Mouse (Mus musculus) kidney, embryonic 14.5 days (tissue): ENCODE data around the gene Gata3. TPM values are rescaled to one million over a fixed set of nuclear protein-coding genes. Genes with fewer than 3 reads are reported as not detected.

ENCODE experiments used
- ATAC-seq: fragments of 200-750 bp; cut with Nextera tagmentation; 2 replicates; pipeline ENCODE4 v1.8.0; 2017; ENCODE audit warnings: moderate number of reproducible peaks, mild to moderate bottlenecking, moderate TSS enrichment, moderate library complexity; ENCODE audit not compliant: low FRiP score, low TSS enrichment
- H3K27ac ChIP-seq: fragments of 300-500 bp; sonication (generic); 2 replicates; pipeline ENCODE4 v1.5.1; 2014; ENCODE audit warnings: low read depth, mild to moderate bottlenecking, low read length, moderate library complexity, mixed read lengths
- H3K27me3 ChIP-seq: fragments of 300-500 bp; sonication (generic); 2 replicates; pipeline ENCODE4 v1.6.1; 2014; ENCODE audit warnings: mild to moderate bottlenecking, low read length; ENCODE audit not compliant: control insufficient read depth, insufficient read depth
- H3K36me3 ChIP-seq: fragments of 300-500 bp; sonication (generic); 2 replicates; pipeline ENCODE4 v1.6.1; 2014; ENCODE audit warnings: low read length, mixed read lengths; ENCODE audit not compliant: control insufficient read depth, insufficient read depth
- H3K4me1 ChIP-seq: fragments of 300-500 bp; sonication (generic); 2 replicates; pipeline ENCODE4 v1.6.1; 2014; ENCODE audit warnings: low read length, mixed read lengths; ENCODE audit not compliant: control insufficient read depth, insufficient read depth
- H3K4me2 ChIP-seq: fragments of 300-500 bp; sonication (generic); replicated peaks from 2 replicates; pipeline ENCODE4 v1.6.1; 2014; ENCODE audit warnings: low read depth, mild to moderate bottlenecking, low read length
- H3K4me3 ChIP-seq: fragments of 300-500 bp; sonication (generic); 2 replicates; pipeline ENCODE4 v1.5.1; 2014; ENCODE audit warnings: mild to moderate bottlenecking, low read length
- H3K9ac ChIP-seq: fragments of 300-500 bp; sonication (generic); 2 replicates; pipeline ENCODE4 v1.6.1; 2014; ENCODE audit warnings: low read depth, mild to moderate bottlenecking, low read length, moderate library complexity
- H3K9me3 ChIP-seq: fragments of 300-500 bp; sonication (generic); 2 replicates; pipeline ENCODE4 v1.6.1; 2016; ENCODE audit warnings: low read length; ENCODE audit not compliant: control insufficient read depth
- WGBS: fragments of 180-500 bp; shearing (Covaris S2); extraction: QIAGEN DNeasy Blood & Tissue Kit; methylation state at CpG from one replicate; pipeline ENCODE4 v1.1.7; 2014; 5-methylcytosine and 5-hydroxymethylcytosine counted together
- polyA plus RNA-seq: library from polyadenylated mRNA; unstranded; fragments of >200 nt; fragmentation: Nextera tagmentation; extraction: Ambion mirVana; gene quantifications from 2 replicates; pipeline ENCODE4 v1.2.1, GENCODE M21; 2014

Gene Gata3
- polyA plus RNA-seq, 1 experiment from 2014 or later, result 87.4 TPM

DNA sequence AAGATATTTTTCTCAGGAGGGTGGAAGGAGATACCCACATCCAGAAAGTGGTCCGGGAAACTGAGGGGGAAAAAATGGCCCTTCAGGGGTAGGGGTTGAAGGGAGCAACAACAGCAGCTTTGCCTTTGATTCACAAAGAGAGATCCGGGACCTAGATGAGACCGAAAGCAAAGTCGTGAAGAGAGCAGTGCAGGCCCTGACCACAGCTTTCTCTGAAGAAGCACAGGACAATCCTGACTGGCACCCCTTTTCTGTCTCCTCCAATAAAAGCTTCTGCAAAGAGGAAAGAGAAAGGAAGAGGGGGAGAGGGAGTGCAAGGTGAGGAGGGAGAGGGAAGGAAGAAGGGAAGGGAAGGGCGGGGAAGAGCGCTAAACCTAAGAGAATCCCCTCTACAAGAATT, 18.0 kb downstream of the Gata3 start:
- Histone ChIP-seq H3K9ac (peak overlapping the region; percentile 64), H3K4me2 (peak overlapping the region; percentile 45), H3K27me3 (peaks cover 65% of the 10 kb centered on the region), H3K4me1 (no peaks in the 10 kb centered on the region), H3K4me3 (peak overlapping the region; percentile 42), H3K36me3 (peaks cover 8% of the 10 kb centered on the region; the same call in 1 of the 2 replicates), H3K27ac (peak overlapping the region; percentile 73; the same call in 1 of the 2 replicates), H3K9me3 (no peaks in the 10 kb centered on the region)
- no peak for ATAC-seq
- 36% methylated on average over 6 of the region's 6 CpGs for WGBS

DNA sequence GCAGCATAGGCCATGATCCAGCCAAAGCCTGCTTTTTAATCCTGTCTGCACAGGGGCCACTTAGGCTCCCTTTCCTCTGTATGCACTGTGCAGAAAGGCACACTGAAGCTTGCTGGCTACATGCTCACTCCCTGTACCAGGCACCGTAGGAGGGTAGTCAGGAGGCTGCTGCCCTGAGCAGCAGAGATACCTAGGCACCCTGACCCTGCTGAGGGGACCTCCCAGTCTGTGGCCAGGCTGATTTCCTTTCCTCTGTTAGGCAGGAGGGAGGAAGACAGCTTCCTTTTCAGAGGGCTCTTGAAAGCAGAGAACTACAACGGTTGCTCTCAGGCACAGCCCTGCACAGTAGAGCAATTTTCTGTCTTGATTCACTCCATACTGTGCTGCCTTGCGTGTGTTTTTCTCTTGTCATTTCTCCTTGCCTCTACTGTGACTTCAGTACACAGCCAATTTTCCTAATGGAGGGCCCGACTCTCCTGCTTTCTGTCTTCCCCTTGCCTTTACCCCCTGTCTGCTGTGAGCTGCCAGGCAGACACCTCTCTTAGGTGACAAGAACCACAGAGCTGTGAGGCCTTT, 18.6 kb downstream of the Gata3 start:
- Histone ChIP-seq H3K36me3 (peaks cover 8% of the 10 kb centered on the region; the same call in 1 of the 2 replicates), H3K4me2 (peak overlapping the region; percentile 45), H3K27ac (peak overlapping the region; percentile 73; the same call in 1 of the 2 replicates), H3K4me3 (peak overlapping the region; percentile 42), H3K9ac (peak overlapping the region; percentile 64), H3K27me3 (peaks cover 65% of the 10 kb centered on the region), H3K4me1 (no peaks in the 10 kb centered on the region), H3K9me3 (no peaks in the 10 kb centered on the region)
- 0 out of 2 replicates have a peak, but pooled peaks have one; percentile 9 for ATAC-seq
- 35% methylated on average over 4 of the region's 4 CpGs for WGBS

DNA sequence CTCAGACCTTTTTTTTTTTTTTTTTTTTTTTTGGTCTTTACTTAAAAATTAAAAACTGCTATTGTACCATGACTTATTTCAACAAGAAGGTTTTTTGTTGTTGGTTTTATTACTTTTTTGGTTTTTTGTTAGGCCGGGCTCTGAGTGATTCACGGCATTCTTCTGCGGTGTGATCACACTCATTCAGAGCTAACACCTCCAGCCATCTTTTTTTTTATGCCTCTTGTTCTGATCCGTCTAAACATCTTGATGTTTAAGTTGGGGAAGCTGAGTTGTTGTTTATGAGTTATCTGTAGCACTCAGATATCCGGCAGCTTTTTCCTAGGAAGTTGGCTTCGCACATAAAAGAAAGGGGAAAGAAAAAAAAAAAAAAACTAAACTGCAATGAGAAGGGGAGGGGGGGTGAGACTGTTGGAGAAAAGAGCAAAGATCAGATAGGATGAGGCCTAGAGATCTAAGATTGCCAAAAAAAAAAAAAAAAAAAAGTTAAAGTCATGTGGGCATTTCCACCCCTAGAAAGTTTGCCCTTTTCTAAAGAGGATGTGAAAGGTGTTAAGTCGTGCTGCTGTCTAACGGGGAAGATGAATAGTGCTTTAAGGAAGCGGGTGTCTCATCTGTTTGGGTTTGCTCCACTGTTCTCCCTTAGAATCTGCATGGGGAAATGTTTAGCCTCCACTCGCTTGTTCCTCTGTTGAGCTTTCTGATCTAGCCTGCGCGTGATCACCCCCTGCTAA, 22.6 kb downstream of the Gata3 start:
- Histone ChIP-seq H3K4me2 (0 out of 2 replicates have a peak overlapping the region, but pooled peaks have one; percentile 6), H3K27me3 (peaks cover 26% of the 10 kb centered on the region)

DNA sequence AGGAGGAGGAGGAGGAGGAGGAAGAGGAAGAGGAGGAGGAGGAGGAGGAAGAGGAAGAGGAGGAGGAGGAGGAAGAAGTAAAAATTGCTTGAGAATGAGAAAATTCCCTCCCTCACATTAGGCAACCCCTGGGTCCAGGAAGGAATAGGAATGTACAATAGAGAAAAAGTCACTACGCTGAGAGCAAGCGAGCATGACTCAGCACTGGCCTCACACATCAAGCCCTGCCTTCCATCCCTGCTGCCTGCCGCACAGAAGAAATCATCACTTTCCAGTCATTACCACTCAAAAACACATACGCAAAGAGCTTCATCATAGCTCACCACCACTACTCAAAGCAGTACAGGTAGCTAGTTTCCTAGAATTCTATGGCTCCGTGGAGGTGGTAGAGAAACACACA, 29.1 kb downstream of the Gata3 start:
- Histone ChIP-seq H3K4me1 (no peaks in the 10 kb centered on the region), H3K4me3 (no peak overlapping the region), H3K9me3 (no peaks in the 10 kb centered on the region), H3K36me3 (peaks cover 3% of the 10 kb centered on the region; the same call in 1 of the 2 replicates), H3K27me3 (no peaks in the 10 kb centered on the region), H3K4me2 (no peak overlapping the region), H3K27ac (no peak overlapping the region), H3K9ac (no peak overlapping the region)
- WGBS, result 81% methylated on average over 5 of the region's 5 CpGs
- no peak for ATAC-seq

More for the DNA sequence above, 22.6 kb downstream of the Gata3 start:
- H3K4me1 ChIP-seq, result no peaks in the 10 kb centered on the region
- WGBS, result 31% methylated on average over 12 of the region's 12 CpGs
- H3K36me3 ChIP-seq, result peaks cover 5% of the 10 kb centered on the region; the same call in 1 of the 2 replicates
- H3K27ac ChIP-seq, result no peak overlapping the region
- H3K4me3 ChIP-seq, result no peak overlapping the region
- H3K9me3 ChIP-seq, result no peaks in the 10 kb centered on the region
- ATAC-seq, result no peak
- H3K9ac ChIP-seq, result no peak overlapping the region; the same call in 1 of the 2 replicates

DNA sequence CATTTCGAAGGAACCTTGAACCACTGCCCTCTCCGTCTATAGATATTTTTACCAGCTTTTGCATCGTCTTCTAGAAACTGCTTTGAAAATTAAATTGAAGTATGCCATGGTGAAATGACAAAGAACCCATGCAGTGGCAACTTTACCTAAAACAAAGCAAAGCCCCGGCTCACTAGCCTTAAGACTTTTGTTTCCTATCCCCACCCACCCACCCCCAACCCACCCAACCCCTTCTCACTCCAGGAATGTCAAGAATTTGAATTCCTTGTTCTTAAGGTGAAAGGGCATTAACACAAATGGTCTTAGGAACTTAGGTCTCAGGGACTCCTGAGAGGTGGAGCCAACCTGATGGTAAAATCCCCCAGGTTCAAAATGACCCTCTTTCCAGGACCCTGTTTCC, 34.0 kb downstream of the Gata3 start:
- Histone ChIP-seq H3K4me1 (no peaks in the 10 kb centered on the region), H3K27ac (no peak overlapping the region), H3K9ac (no peak overlapping the region), H3K27me3 (no peaks in the 10 kb centered on the region), H3K4me3 (no peak overlapping the region), H3K9me3 (no peaks in the 10 kb centered on the region), H3K36me3 (no peaks in the 10 kb centered on the region; the same call in 1 of the 2 replicates), H3K4me2 (no peak overlapping the region)
- WGBS, result 64% methylated on average over 4 of the region's 4 CpGs
- no peak for ATAC-seq

DNA sequence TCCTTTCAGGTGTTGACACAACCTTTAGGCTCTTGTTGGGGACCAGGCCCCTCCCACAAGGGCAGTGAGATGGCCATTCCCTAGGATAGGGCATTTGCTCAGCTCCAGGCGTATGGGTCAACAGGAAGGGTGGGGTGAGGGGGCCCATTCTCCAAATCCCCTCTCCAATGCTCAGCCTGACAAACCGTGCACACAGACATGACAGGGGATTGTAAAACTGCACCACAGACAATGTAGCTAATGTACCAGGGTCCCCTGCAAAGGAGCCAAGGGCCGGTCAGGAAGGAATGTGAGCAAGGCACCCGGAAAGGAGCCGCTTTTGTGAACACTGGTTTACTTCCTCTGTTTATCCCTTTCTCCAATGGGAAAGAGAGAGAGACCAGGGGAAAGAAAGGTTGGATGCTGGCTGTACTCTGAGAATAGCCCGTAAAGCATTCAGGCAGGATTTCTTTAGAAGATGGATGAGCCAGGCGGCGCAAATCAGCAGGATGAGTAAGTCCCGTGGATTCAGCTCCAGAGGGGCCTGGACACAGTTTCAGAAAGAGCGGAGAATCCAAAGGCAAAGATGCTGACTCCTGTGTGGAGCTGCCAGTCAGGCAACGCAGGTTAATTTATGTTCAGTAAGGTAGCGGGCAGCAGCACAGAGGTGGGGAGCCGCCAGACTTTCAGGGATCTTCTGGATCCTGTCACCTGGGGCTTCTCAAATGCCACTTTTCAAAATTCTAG, 36.8 kb downstream of the Gata3 start:
- H3K4me3 ChIP-seq, result no peak overlapping the region
- no peak overlapping the region for H3K9ac ChIP-seq
- H3K4me2 ChIP-seq, result no peak overlapping the region
- 0 out of 2 replicates have a peak, but pooled peaks have one; percentile 28 for ATAC-seq
- no peaks in the 10 kb centered on the region for H3K9me3 ChIP-seq
- H3K27ac ChIP-seq, result no peak overlapping the region
- no peaks in the 10 kb centered on the region for H3K27me3 ChIP-seq
- WGBS, result 33% methylated on average over 13 of the region's 13 CpGs
- H3K4me1 ChIP-seq, result no peaks in the 10 kb centered on the region
- no peaks in the 10 kb centered on the region; the same call in 1 of the 2 replicates for H3K36me3 ChIP-seq

DNA sequence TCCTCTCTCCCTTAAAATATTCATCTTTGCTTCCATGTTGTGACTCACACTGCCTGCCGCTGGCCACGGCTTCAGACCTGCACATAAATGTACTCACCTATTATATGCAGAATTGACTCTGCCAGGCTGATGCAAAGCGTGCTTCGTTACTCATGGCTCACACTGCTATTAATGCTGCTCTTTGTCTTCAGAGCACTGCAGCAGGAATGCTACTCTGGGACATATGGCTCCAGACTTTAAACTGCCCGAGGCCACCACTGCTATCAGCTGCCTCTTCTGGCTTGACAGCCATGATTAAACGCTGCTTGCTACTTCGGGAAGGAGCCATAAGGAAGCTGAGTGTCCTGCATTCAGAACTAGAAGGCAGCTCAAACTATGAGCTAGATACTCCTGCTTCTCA, 54.6 kb downstream of the Gata3 start:
- Histone ChIP-seq H3K4me2 (no peak overlapping the region), H3K9me3 (no peaks in the 10 kb centered on the region), H3K36me3 (no peaks in the 10 kb centered on the region), H3K27ac (no peak overlapping the region), H3K9ac (no peak overlapping the region), H3K4me1 (no peaks in the 10 kb centered on the region), H3K27me3 (no peaks in the 10 kb centered on the region), H3K4me3 (no peak overlapping the region)
- 51% methylated on average over 7 of the region's 7 CpGs for WGBS
- no peak for ATAC-seq

DNA sequence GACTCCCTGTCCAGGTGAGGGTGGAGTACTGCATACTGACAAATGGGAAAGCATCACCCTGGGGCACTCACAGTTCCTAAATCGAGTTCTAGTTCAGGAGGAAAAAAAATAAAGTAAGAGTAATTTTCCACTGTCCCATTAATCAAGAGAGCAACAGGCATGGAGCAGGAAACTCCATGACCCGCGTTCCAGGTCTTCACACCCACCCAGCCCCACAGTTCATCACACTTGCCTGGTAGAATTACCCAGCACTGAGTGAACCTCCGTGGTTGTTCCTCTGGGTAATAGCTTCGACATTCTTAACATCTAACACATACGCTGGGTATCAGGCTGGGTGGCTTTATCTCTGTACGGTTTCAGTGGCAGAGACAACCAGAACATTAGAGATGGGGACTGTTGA, 56.1 kb downstream of the Gata3 start:
- Histone ChIP-seq H3K9ac (no peak overlapping the region), H3K4me1 (no peaks in the 10 kb centered on the region), H3K9me3 (no peaks in the 10 kb centered on the region), H3K27me3 (no peaks in the 10 kb centered on the region), H3K27ac (no peak overlapping the region), H3K4me3 (no peak overlapping the region), H3K36me3 (no peaks in the 10 kb centered on the region), H3K4me2 (no peak overlapping the region)
- ATAC-seq, result 0 out of 2 replicates have a peak, but pooled peaks have one; percentile 49
- 33% methylated on average over 7 of the region's 7 CpGs for WGBS
